23 mouse cellular contexts compared by ENCODE assay signal in the genomic region with DNA sequence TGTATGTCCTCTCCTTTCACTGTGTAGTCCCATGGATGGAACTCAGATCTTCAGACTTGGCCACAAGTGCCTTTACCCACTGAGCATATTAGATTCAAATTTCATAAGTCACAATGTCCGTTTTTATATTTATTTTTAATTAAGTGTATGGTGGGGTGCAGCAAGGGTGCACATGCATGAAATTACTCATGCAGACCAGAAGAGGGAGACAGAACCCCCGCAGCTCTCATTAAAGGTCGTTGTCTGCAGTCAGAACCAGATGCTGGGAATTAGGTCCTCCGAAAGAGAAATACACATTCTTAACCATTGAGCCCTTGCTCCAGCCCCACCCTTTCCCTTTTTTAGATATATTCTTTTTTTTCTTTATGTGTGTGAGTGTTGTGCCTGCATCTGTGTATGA. TPM values are rescaled to one million over a fixed set of nuclear protein-coding genes. Genes with fewer than 3 reads are reported as not detected.
DNase-seq lines count a peak whose midpoint lies in the region; ATAC-seq and TF ChIP-seq lines count a peak whose summit lies in the region.
"Had no signal": no experiment of that assay in that cellular context is flagged by ENCODE, and none has a peak within 500 bp of the region (broad histone marks: within the 10 kb centered on the region; RNA-seq: fewer than 3 reads in every experiment).

No protein-coding gene starts in this region.

- peak; percentile 59 for TF ChIP-seq RAD21 in MEL (IDR thresholded peaks at IDR 0.05; ENCODE audit: low read depth, low read length)

- no peak overlapping the region for H3K4me3 ChIP-seq in liver, embryonic 14.5 days (ENCODE audit: insufficient read depth in 1 of 2, low read depth in 2 of 2, low read length in 2 of 2)
- H3K4me3 ChIP-seq in liver, embryonic 11.5 days (ENCODE audit: low read depth, low read length), result no peak overlapping the region
- no peak overlapping the region for H3K4me3 ChIP-seq in MEL (ENCODE audit: control insufficient read depth in 1 of 2, insufficient read depth in 1 of 2, low read depth in 2 of 2, low read length in 2 of 2)
- H3K4me3 ChIP-seq: forebrain, embryonic 13.5 days; heart, embryonic 15.5 days; hindbrain, embryonic 12.5 days; intestine, embryonic 15.5 days; lung, embryonic 15.5 days; megakaryocyte, embryonic 14.5 days; neural tube, embryonic 12.5 days had no signal

- TF ChIP-seq CTCF in liver, embryonic 14.5 days (IDR thresholded peaks at IDR 0.05; ENCODE audit: low read depth), result peak; percentile 34; the same call in 1 of the 2 replicates
- TF ChIP-seq CTCF in MEL (IDR thresholded peaks at IDR 0.05 in 2 of 3, conservative IDR thresholded peaks at IDR 0.05 in 1 of 3; ENCODE audit: control insufficient read depth in 1 of 3, insufficient read depth in 1 of 3, low read depth in 2 of 3, low read length in 3 of 3, poor library complexity in 1 of 3, severe bottlenecking in 1 of 3), result peak; percentile 39 to 66 (median 57)

- no peaks in the 10 kb centered on the region for H3K79me2 ChIP-seq in MEL (ENCODE audit: control insufficient read depth, insufficient read depth, low read length, poor library complexity)

- H3K4me2 ChIP-seq in liver, embryonic 14.5 days (ENCODE audit: low read depth), result no peak overlapping the region
- no peak overlapping the region for H3K4me2 ChIP-seq in liver, embryonic 11.5 days
- H3K4me2 ChIP-seq: forebrain, embryonic 13.5 days; heart, embryonic 15.5 days; hindbrain, embryonic 12.5 days; intestine, embryonic 15.5 days; lung, embryonic 15.5 days; neural tube, embryonic 12.5 days had no signal

- no peak overlapping the region for H3K9ac ChIP-seq in liver, embryonic 14.5 days (replicated peaks)
- H3K9ac ChIP-seq in liver, embryonic 11.5 days (ENCODE audit: low read depth, low read length), result no peak overlapping the region
- no peak overlapping the region for H3K9ac ChIP-seq in MEL (ENCODE audit: control insufficient read depth, low read depth, low read length, poor library complexity, severe bottlenecking)
- H3K9ac ChIP-seq: forebrain, embryonic 13.5 days; heart, embryonic 15.5 days; hindbrain, embryonic 12.5 days; intestine, embryonic 15.5 days; lung, embryonic 15.5 days; neural tube, embryonic 12.5 days had no signal

- DNase-seq in CD4-positive, CD25-positive, alpha-beta regulatory T cell, adult 2 months (ENCODE audit: low read depth, low spot score), result peak; percentile 4
- DNase-seq in liver, embryonic 14.5 days (ENCODE audit: low read depth in 3 of 3, low spot score in 3 of 3), result no peak
- DNase-seq in liver, embryonic 11.5 days (ENCODE audit: low spot score), result no peak
- DNase-seq in MEL (ENCODE audit: low read depth, low spot score), result peak; percentile 53
- peak; percentile 4 for DNase-seq in induced T-regulatory cell, adult 2 months (ENCODE audit: low read depth)
- DNase-seq in thymus, postnatal 36 days, result no peak
- no peak for DNase-seq in right cerebral cortex, postnatal 10 days (ENCODE audit: low spot score in 2 of 2)
- DNase-seq: cerebellum, adult 8-10 months; embryo, embryonic 11 days; heart, adult 11 months; kidney, postnatal 4 days; layer of hippocampus, postnatal 36 days had no signal

- no peak for TF ChIP-seq POLR2A in MEL (IDR thresholded peaks at IDR 0.05; ENCODE audit: control insufficient read depth in 1 of 2, insufficient read depth in 1 of 2, low read depth in 1 of 2, low read length in 2 of 2, poor library complexity in 1 of 2)

- no peak overlapping the region for H3K27ac ChIP-seq in liver, embryonic 14.5 days
- H3K27ac ChIP-seq in liver, embryonic 11.5 days (ENCODE audit: low read depth, low read length), result no peak overlapping the region
- H3K27ac ChIP-seq in MEL (ENCODE audit: control insufficient read depth, low read depth, low read length), result no peak overlapping the region
- H3K27ac ChIP-seq: forebrain, embryonic 13.5 days; heart, embryonic 15.5 days; hindbrain, embryonic 12.5 days; intestine, embryonic 15.5 days; lung, embryonic 15.5 days; neural tube, embryonic 12.5 days had no signal

- WGBS in liver, embryonic 14.5 days (ENCODE audit: insufficient replicate concordance), result 38% methylated on average over 4 of the region's 4 CpGs
- WGBS in liver, embryonic 11.5 days, result 56% methylated on average over 4 of the region's 4 CpGs

- H3K9me3 ChIP-seq in liver, embryonic 14.5 days (ENCODE audit: control insufficient read depth, low read length), result no peaks in the 10 kb centered on the region
- H3K9me3 ChIP-seq in liver, embryonic 11.5 days (ENCODE audit: control insufficient read depth, low read length), result no peaks in the 10 kb centered on the region
- H3K9me3 ChIP-seq in MEL (replicated peaks; ENCODE audit: insufficient read depth, low read length), result no peaks in the 10 kb centered on the region
- H3K9me3 ChIP-seq: forebrain, embryonic 13.5 days; heart, embryonic 15.5 days; intestine, embryonic 15.5 days; lung, embryonic 15.5 days; megakaryocyte, embryonic 14.5 days; neural tube, embryonic 12.5 days had no signal

- H3K27me3 ChIP-seq in liver, embryonic 14.5 days (ENCODE audit: control insufficient read depth, insufficient read depth, low read length), result no peaks in the 10 kb centered on the region
- H3K27me3 ChIP-seq in liver, embryonic 11.5 days (replicated peaks; ENCODE audit: control insufficient read depth, insufficient read depth, low read length), result no peaks in the 10 kb centered on the region
- H3K27me3 ChIP-seq in MEL (ENCODE audit: control insufficient read depth in 1 of 2, insufficient read depth in 2 of 2, low read length in 2 of 2), result peaks cover 2 to 3% of the 10 kb centered on the region in 2 experiments; a peak in 3 of 4 replicates
- H3K27me3 ChIP-seq: forebrain, embryonic 13.5 days; heart, embryonic 15.5 days; hindbrain, embryonic 12.5 days; intestine, embryonic 15.5 days; lung, embryonic 15.5 days; megakaryocyte, embryonic 14.5 days; neural tube, embryonic 12.5 days had no signal

- no peak for TF ChIP-seq EP300 in liver, embryonic 14.5 days (IDR thresholded peaks at IDR 0.05; ENCODE audit: low read depth)
- no peak for TF ChIP-seq EP300 in MEL (IDR thresholded peaks at IDR 0.05; ENCODE audit: low read depth in 1 of 2, low read length in 2 of 2)

- ATAC-seq in CD4-positive, CD25-positive, alpha-beta regulatory T cell, adult 4 months, result no peak
- ATAC-seq in liver, embryonic 14.5 days (ENCODE audit: insufficient read depth), result no peak
- no peak for ATAC-seq in liver, embryonic 11.5 days (replicated peaks; ENCODE audit: low FRiP score)
- ATAC-seq: forebrain, embryonic 13.5 days; intestine, embryonic 15.5 days had no signal

- H3K36me3 ChIP-seq in liver, embryonic 14.5 days (replicated peaks; ENCODE audit: control insufficient read depth, insufficient read depth, low read depth), result no peaks in the 10 kb centered on the region
- H3K36me3 ChIP-seq in liver, embryonic 11.5 days (ENCODE audit: control insufficient read depth, insufficient read depth, low read length), result no peaks in the 10 kb centered on the region
- no peaks in the 10 kb centered on the region for H3K36me3 ChIP-seq in MEL (ENCODE audit: control insufficient read depth in 1 of 2, insufficient read depth in 2 of 2, low read length in 2 of 2)
- H3K36me3 ChIP-seq: heart, embryonic 15.5 days; hindbrain, embryonic 12.5 days; intestine, embryonic 15.5 days; lung, embryonic 15.5 days; neural tube, embryonic 12.5 days had no signal

- H3K4me1 ChIP-seq in liver, embryonic 14.5 days (replicated peaks; ENCODE audit: control insufficient read depth in 2 of 2, insufficient read depth in 2 of 2, low read length in 1 of 2), result no peaks in the 10 kb centered on the region
- H3K4me1 ChIP-seq in liver, embryonic 11.5 days (replicated peaks; ENCODE audit: control insufficient read depth, insufficient read depth, low read length), result no peaks in the 10 kb centered on the region
- H3K4me1 ChIP-seq in MEL (ENCODE audit: control insufficient read depth in 1 of 2, insufficient read depth in 2 of 2, low read length in 2 of 2), result no peaks in the 10 kb centered on the region
- H3K4me1 ChIP-seq: forebrain, embryonic 13.5 days; heart, embryonic 15.5 days; hindbrain, embryonic 12.5 days; intestine, embryonic 15.5 days; lung, embryonic 15.5 days; megakaryocyte, embryonic 14.5 days; neural tube, embryonic 12.5 days had no signal

TF ChIP-seq in MEL, 35 proteins besides CTCF, POLR2A, EP300 and RAD21:
- TF ChIP-seq MYC (IDR thresholded peaks at IDR 0.05; ENCODE audit: low read depth, low read length), result 0 out of 2 replicates have a peak, but pooled peaks have one; percentile 15
- peak; percentile 24; the same call in 1 of the 2 replicates for TF ChIP-seq ZC3H11A (IDR thresholded peaks at IDR 0.05; ENCODE audit: low read depth, low read length)
- TF ChIP-seq SMC3 (IDR thresholded peaks at IDR 0.05; ENCODE audit: low read depth, low read length), result peak; percentile 73
- no peak for TF ChIP-seq ZKSCAN1 (IDR thresholded peaks at IDR 0.05; ENCODE audit: low read depth, low read length)

RNA-seq across cellular contexts. Expression of gene Cyp3a13, which starts 15.8 kb away (rescaled TPM):
- not detected for polyA plus RNA-seq in CD4-positive, CD25-positive, alpha-beta regulatory T cell, adult 4 months (2017; shearing (Covaris generic))
- polyA plus RNA-seq in liver, embryonic 14.5 days (2012; rRNA removed), result 0.83 and 0.87 TPM in 2 replicates
- 3.2 and 3.4 TPM in 2 replicates for polyA plus RNA-seq in liver, embryonic 14.5 days (2014; fragmentation: Nextera tagmentation; extraction: Ambion mirVana)
- polyA plus RNA-seq in liver, embryonic 11.5 days (2014; fragmentation: Nextera tagmentation; extraction: Ambion mirVana), result 0.79 and 0.95 TPM in 2 replicates
- not detected in 2 replicates for total RNA-seq in MEL (2012; rRNA removed)
- polyA plus RNA-seq in MEL (2012; ENCODE audit: insufficient read depth in 1 of 2, insufficient read length in 2 of 2, low read depth in 1 of 2, low replicate concordance in 2 of 2, missing spikeins in 1 of 2), result not detected
- polyA plus RNA-seq: forebrain, embryonic 13.5 days; heart, embryonic 15.5 days; hindbrain, embryonic 12.5 days; limb, embryonic 11.5 days; neural tube, embryonic 12.5 days had no signal

RNA-seq across cellular contexts. Expression of gene Gjc3, which starts 25.7 kb away (rescaled TPM):
- polyA plus RNA-seq in CD4-positive, CD25-positive, alpha-beta regulatory T cell, adult 4 months (2017; shearing (Covaris generic)), result under 1 TPM in 1 of 2 experiments, not detected in 1; 0.08 TPM
- polyA plus RNA-seq in liver, embryonic 14.5 days (2012; rRNA removed), result 0.01 TPM in 1 of 2 replicates, not detected in the other
- polyA plus RNA-seq in liver, embryonic 14.5 days (2014; fragmentation: Nextera tagmentation; extraction: Ambion mirVana), result not detected in 2 replicates
- 0.14 TPM in 1 of 2 replicates, not detected in the other for polyA plus RNA-seq in liver, embryonic 11.5 days (2014; fragmentation: Nextera tagmentation; extraction: Ambion mirVana)
- total RNA-seq in MEL (2012; rRNA removed), result not detected in 2 replicates
- polyA plus RNA-seq in MEL (2012; ENCODE audit: insufficient read depth in 1 of 2, insufficient read length in 2 of 2, low read depth in 1 of 2, low replicate concordance in 2 of 2, missing spikeins in 1 of 2), result not detected
- polyA plus RNA-seq: heart, embryonic 15.5 days; limb, embryonic 11.5 days; thymus, postnatal 0 days had no signal

RNA-seq across cellular contexts. Expression of gene Azgp1, which starts 44.1 kb away (rescaled TPM):
- polyA plus RNA-seq in CD4-positive, CD25-positive, alpha-beta regulatory T cell, adult 4 months (2017; shearing (Covaris generic)), result not detected
- polyA plus RNA-seq in liver, embryonic 14.5 days (2012; rRNA removed), result 2.7 TPM in 2 replicates
- polyA plus RNA-seq in liver, embryonic 14.5 days (2014; fragmentation: Nextera tagmentation; extraction: Ambion mirVana), result 3.3 and 4.7 TPM in 2 replicates
- not detected in 2 replicates for polyA plus RNA-seq in liver, embryonic 11.5 days (2014; fragmentation: Nextera tagmentation; extraction: Ambion mirVana)
- total RNA-seq in MEL (2012; rRNA removed), result not detected in 2 replicates
- not detected for polyA plus RNA-seq in MEL (2012; ENCODE audit: insufficient read depth in 1 of 2, insufficient read length in 2 of 2, low read depth in 1 of 2, low replicate concordance in 2 of 2, missing spikeins in 1 of 2)
- total RNA-seq: layer of hippocampus, postnatal 36 days had no signal
- polyA plus RNA-seq: forebrain, embryonic 13.5 days; hindbrain, embryonic 12.5 days; limb, embryonic 11.5 days; neural tube, embryonic 12.5 days; stomach, embryonic 14.5 days had no signal

Comparison
In these comparisons a context has a peak if more than half of its experiments do, and no peak if none do; other contexts are left out.
1. DNase-seq: peak in CD4-positive, CD25-positive, alpha-beta regulatory T cell, adult 2 months (single experiment), MEL (single experiment) and induced T-regulatory cell, adult 2 months (single experiment); none in liver, embryonic 14.5 days (0 of 3), liver, embryonic 11.5 days (single experiment), thymus, postnatal 36 days (0 of 2) and right cerebral cortex, postnatal 10 days (0 of 2).